Mouse (Mus musculus): ENCODE data around the gene Tfcp2.
"Not testable (repeated sequence)": the region's sequence is repeated elsewhere in the genome, so short reads cannot be mapped to it uniquely, and the experiment has no call there.

Tfcp2 gene

DNA sequence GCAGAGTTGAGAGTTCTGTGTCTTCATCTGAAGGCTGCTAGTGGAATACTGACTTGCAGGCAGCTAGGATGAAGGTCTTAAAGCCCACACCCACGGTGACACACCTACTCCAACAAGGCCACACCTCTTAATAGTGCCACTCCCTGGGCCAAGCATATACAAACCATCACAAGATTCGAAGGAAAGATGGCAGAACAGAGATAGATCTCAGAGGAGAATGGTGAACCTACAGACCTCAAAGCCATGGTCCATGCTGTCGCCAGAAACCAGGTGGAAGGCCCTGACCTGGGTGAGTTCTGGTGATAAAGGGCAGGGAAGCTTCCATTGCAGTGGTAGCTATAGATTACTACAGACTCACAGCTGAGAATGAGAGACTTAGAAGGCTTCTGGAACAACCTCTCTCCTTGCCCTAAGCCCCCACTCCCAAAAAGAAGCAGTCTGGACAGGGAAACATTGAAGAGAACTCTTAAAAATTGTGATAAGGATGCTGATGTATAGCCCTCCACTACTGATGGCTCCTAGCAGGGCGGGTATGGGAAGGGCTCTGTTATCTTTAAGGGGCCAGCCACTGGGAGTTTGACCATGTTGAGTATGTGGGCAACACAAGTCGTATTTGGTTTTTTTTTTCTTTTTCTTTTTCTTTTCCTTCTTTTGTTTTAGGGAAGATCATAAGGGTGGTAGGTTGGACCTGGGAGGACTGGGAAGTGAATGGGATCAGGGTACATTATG lies 6.1 kb upstream of the Tfcp2 start:
- intact Hi-C loops (cut with DNase I) = no loop called here

GRCm38 (mm10) chr15:100556378-100556777 lies 4.6 kb upstream of the Tfcp2 start:
- intact Hi-C loops (cut with DNase I) = no loop called here

DNA sequence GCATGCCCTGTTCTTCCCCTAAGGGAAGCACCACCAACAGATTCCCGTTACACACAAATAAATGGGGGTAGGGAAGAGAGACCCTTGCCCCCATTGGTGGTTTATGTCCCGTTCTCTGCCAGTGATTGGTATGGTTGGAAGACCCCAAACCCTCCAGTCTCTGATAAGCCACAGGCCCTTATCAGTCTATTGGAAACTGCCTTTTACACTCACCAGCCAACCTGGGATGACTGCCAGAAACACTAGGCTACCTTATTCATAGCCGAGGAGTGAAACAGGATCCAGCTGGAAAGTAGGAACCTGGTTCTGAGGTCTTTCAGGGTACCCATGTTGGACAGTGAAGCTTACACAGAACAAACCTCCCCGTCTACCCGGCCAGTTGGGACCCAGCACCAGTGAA lies 4.2 kb upstream of the Tfcp2 start:
- intact Hi-C loops (cut with DNase I) = no loop called here

GRCm38 (mm10) chr15:100550280-100550679 lies 1.5 kb downstream of the Tfcp2 start:
- intact Hi-C loops (cut with DNase I) = loop anchor here (5.0 kb wide), 1 partner anchor 62 kb away; no protein-coding TSS in a partner anchor

DNA sequence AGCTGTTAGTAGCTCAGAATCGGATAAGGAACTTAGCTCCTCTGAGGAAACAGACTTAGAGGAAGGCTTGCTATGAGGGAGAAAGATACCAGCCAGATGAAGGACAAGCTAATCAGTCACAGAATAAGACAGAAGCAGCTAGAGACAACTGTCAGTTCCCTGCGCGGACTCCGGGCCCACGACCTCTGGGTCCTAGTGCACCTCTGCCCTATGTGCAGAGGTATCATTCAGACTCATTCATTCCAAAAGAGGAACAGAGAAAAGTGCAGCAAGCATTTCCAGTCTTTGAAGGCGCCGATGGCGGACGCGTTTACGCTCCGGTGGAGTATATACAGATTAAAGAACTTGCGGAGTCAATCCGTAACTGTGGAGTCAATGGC lies 8.2 kb downstream of the Tfcp2 start:
- intact Hi-C loops (cut with DNase I) = not testable (repeated sequence)

DNA sequence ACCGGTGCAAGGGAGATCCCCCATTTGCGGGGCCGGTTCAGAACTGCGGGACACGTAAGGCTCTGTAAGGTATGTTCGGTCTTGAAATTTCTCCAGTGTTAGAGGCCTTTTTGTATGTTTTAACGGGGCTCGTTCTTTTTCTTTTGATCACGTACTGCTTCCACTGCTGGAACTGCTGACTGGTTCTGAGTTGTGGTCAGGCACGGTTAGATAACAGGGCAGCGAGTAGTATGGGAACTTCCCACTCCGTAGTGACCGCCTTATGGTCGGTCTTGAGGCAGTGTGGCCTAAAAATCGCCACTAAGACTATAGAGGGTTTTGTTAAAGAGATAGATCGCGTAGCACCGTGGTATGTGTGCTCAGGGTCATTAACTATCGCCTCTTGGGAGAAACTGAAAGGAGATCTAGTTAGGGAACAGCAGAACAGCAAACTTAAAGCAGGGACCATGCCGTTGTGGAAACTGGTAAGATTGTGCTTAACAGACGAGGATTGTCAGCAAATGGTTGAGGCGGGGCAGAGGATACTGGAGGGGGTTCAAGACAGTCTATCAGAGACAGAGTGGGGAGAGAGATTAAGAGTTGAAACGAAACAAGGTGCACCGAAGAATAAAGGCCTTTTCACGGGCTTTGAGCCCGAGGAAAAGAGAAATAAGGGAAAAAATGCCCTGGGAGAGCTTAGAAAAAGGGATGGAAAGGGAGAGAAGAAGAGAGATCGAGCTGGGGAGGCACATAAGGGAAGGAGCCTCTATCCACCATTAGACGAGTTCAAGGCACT lies 8.7 kb downstream of the Tfcp2 start:
- intact Hi-C loops (cut with DNase I) = not testable (repeated sequence)

- intact Hi-C loops (cut with DNase I) = no loop called here
These were observed 10.4 kb downstream of the Tfcp2 start for GRCm38 (mm10) chr15:100541426-100541825.

DNA sequence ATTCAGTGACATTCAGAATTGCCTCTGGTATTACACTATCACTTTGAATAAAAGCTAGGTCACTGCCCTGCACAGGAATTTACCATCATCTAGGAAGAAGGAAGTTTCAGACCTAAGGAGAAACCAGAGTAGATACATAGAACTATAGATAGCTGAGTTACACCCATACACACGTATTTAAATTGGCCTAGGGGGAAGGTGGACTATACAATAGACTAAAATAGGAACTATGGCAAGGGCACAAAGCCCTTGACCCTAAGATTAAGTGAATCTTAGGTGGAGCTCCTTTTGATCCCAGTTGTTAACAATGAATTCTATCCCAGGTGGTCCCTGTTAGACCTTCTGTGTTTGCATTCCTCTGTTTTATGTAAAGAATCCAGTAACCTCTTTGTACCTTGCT lies 10.8 kb downstream of the Tfcp2 start:
- intact Hi-C loops (cut with DNase I) = not testable (repeated sequence)

GRCm38 (mm10) chr15:100539411-100539810 lies 12.4 kb downstream of the Tfcp2 start:
- intact Hi-C loops (cut with DNase I) = loop anchor here (5.0 to 10.0 kb wide), 2 partner anchors 73 to 145 kb away; partner anchors contain the start of gene Cela1

DNA sequence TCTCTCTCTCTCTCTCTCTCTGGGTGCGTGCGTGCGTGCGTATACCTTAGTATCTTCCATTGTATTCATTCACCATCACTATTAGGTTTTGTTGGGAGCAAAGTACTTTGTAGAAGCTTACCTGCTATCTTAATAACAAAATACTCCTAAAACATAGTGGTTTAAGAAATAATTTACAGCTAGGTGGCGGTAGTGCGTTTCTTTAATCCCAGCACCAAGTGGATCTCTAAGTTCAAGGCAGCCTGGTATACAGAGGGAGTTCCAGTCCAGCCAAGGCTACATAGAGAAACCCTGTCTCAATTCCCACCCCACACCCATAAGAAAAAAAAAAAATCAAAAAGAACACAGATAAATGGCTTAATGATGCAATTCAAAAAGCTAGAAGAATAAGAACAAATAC lies 13.9 kb downstream of the Tfcp2 start:
- intact Hi-C loops (cut with DNase I) = loop anchor here (5.0 to 10.0 kb wide), 2 partner anchors 74 to 147 kb away; partner anchors contain the start of gene Cela1

- intact Hi-C loops (cut with DNase I) = no loop called here
These were observed 23.9 kb downstream of the Tfcp2 start for GRCm38 (mm10) chr15:100527900-100528299.

GRCm38 (mm10) chr15:100525405-100525804 lies 26.4 kb downstream of the Tfcp2 start:
- intact Hi-C loops (cut with DNase I) = no loop called here

- intact Hi-C loops (cut with DNase I) = no loop called here
These were observed 31.5 kb downstream of the Tfcp2 start for GRCm38 (mm10) chr15:100520306-100520705.

- intact Hi-C loops (cut with DNase I) = no loop called here
These were observed 36.7 kb downstream of the Tfcp2 start for GRCm38 (mm10) chr15:100515121-100515520.

DNA sequence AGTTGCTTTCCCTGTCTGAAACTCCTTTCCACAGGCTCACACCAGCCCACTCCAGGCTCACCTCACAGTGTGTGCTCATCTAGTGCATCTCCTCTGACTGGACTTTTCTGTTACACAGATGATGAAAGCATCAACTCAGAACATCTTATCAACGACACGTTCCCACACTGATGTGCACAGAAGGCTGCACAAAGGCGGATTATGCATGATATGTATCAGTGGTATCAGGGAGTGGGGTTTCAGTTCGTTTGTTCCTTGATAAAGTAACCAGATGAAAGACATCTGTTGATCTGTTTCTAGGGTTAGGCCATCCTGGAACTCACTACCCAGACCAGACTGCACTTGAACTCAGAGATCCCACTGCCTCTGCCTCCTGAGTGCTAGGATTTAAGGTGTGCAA lies 38.4 kb downstream of the Tfcp2 start:
- intact Hi-C loops (cut with DNase I) = no loop called here

DNA sequence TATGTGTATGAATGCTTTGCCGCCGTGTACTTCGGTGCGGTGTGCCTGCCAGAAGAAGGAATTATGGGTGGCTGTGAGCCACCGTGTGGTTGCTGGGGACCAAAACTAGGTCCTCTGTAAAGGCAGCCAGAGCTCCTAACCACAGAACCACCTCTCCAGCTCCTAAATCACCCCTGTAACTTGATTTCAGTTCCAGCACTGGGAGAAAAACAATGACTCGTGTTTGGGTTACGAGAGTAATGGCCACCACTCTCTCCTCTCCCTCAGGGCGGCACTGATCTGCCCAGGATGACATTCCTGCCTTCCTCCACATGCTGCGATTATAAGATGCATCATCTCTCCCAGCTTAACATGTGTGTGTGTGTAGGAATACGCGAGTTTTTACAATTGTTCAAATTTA lies 41.7 kb downstream of the Tfcp2 start:
- intact Hi-C loops (cut with DNase I) = no loop called here

GRCm38 (mm10) chr15:100508454-100509167 lies 43.2 kb downstream of the Tfcp2 start:
- intact Hi-C loops (cut with DNase I) = no loop called here

- intact Hi-C loops (cut with DNase I) = not testable (repeated sequence)
These were observed 52.3 kb downstream of the Tfcp2 start for GRCm38 (mm10) chr15:100499506-100499905.

- intact Hi-C loops (cut with DNase I) = no loop called here
These were observed 56.7 kb downstream of the Tfcp2 start, which contains the start of gene Csrnp2 for GRCm38 (mm10) chr15:100495102-100495501. Gene Csrnp2 (minus strand): TSS chr15:100495488.

- intact Hi-C loops (cut with DNase I) = no loop called here
These were observed 57.2 kb downstream of the Tfcp2 start for GRCm38 (mm10) chr15:100494647-100495046.

DNA sequence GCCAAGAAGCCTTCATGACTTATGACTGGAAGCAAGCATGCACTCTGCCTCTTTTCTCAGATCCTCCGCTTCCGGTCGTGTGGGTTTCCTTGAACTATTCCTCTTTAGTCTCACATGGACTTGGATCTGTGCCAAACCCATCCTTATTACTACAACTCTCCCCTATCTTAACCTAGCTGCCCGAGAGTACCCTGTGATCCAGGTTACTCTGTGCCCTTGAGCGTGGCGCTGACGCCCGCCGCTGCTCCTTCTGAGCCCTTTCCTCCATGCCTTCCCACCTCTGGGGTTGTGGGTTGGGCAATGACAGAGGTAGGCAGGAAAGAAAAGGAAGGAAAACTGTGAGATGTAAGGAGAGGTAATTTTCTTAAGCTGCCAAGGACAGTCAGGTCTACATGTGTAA lies 59.8 kb downstream of the Tfcp2 start:
- intact Hi-C loops (cut with DNase I) = no loop called here

GRCm38 (mm10) chr15:100489263-100489662 lies 62.5 kb downstream of the Tfcp2 start:
- intact Hi-C loops (cut with DNase I) = no loop called here

All from adrenal gland (tissue).